Mouse (Mus musculus): Measurements from ENCODE around the gene Zfp282. TPM values are rescaled to one million over a fixed set of nuclear protein-coding genes. Genes with fewer than 3 reads are reported as not detected.
A peak's percentile ranks its signal among the peaks of the same experiment; 100 is the strongest.

Zfp282 gene
- polyA plus RNA-seq, 1 experiment from 2014 or later = 6.5 TPM

GRCm38 (mm10) chr6:47943021-47943691 is 66.2 kb downstream of the Zfp282 start:
- Histone ChIP-seq H3K4me3 (peak overlapping the region; percentile 70), H3K4me1 (peaks cover 23% of the 10 kb centered on the region), H3K27ac (peak overlapping the region; percentile 72), H3K4me2 (peak overlapping the region; percentile 98), H3K9me3 (replicated peaks) (0 out of 2 replicates have a peak, but pooled peaks cover 2% of the 10 kb centered on the region), H3K36me3 (peaks cover 22% of the 10 kb centered on the region), H3K9ac (peak overlapping the region; percentile 87), H3K27me3 (replicated peaks) (no peaks in the 10 kb centered on the region)
- 12% methylated on average over 64 of the region's 64 CpGs for WGBS (ENCODE audit: insufficient replicate concordance)
- ATAC-seq = peak; percentile 96

- Histone ChIP-seq H3K4me2 (peak overlapping the region; percentile 98), H3K27ac (peak overlapping the region; percentile 72), H3K4me1 (peaks cover 23% of the 10 kb centered on the region), H3K9ac (peak overlapping the region; percentile 87), H3K9me3 (replicated peaks) (0 out of 2 replicates have a peak, but pooled peaks cover 2% of the 10 kb centered on the region), H3K27me3 (replicated peaks) (no peaks in the 10 kb centered on the region), H3K36me3 (peaks cover 22% of the 10 kb centered on the region), H3K4me3 (peak overlapping the region; percentile 70)
- no peak; the same call in 1 of the 2 replicates for ATAC-seq
- WGBS (ENCODE audit: insufficient replicate concordance) = 51% methylated on average over 3 of the region's 3 CpGs
Observed at GRCm38 (mm10) chr6:47943721-47944120, 66.7 kb downstream of the Zfp282 start.

GRCm38 (mm10) chr6:47947388-47947787 is 70.4 kb downstream of the Zfp282 start:
- no peak overlapping the region for H3K4me2 ChIP-seq
- peaks cover 20% of the 10 kb centered on the region for H3K4me1 ChIP-seq
- H3K27me3 ChIP-seq (replicated peaks) = no peaks in the 10 kb centered on the region
- no peak overlapping the region for H3K9ac ChIP-seq
- 0 out of 2 replicates have a peak, but pooled peaks cover 2% of the 10 kb centered on the region for H3K9me3 ChIP-seq (replicated peaks)
- peaks cover 39% of the 10 kb centered on the region for H3K36me3 ChIP-seq
- ATAC-seq = no peak
- H3K4me3 ChIP-seq = no peak overlapping the region
- no peak overlapping the region for H3K27ac ChIP-seq
- 83% methylated on average over 4 of the region's 4 CpGs for WGBS (ENCODE audit: insufficient replicate concordance)

- peaks cover 25% of the 10 kb centered on the region for H3K4me1 ChIP-seq
- H3K9ac ChIP-seq = peak within 1 kb of the TSS; percentile 79
- peak within 1 kb of the TSS; percentile 88 for H3K27ac ChIP-seq
- peaks cover 40% of the 10 kb centered on the region for H3K36me3 ChIP-seq
- H3K9me3 ChIP-seq (replicated peaks) = no peaks in the 10 kb centered on the region
- ATAC-seq = peak; percentile 100
- no peaks in the 10 kb centered on the region for H3K27me3 ChIP-seq (replicated peaks)
- H3K4me2 ChIP-seq = peak within 1 kb of the TSS; percentile 90
- peak within 1 kb of the TSS; percentile 74 for H3K4me3 ChIP-seq
- under 1% methylated on average over 31 of the region's 31 CpGs for WGBS (ENCODE audit: insufficient replicate concordance)
Observed at GRCm38 (mm10) chr6:47953191-47953726, 76.3 kb downstream of the Zfp282 start, which contains the start of gene Zfp956. Gene Zfp956 (plus strand): TSS chr6:47953390.

- Histone ChIP-seq H3K36me3 (peaks cover 45% of the 10 kb centered on the region), H3K27ac (no peak overlapping the region), H3K4me1 (peaks cover 25% of the 10 kb centered on the region), H3K27me3 (replicated peaks) (no peaks in the 10 kb centered on the region), H3K4me2 (peak overlapping the region; percentile 90), H3K9me3 (replicated peaks) (no peaks in the 10 kb centered on the region), H3K9ac (peak overlapping the region; percentile 79; the same call in 1 of the 2 replicates), H3K4me3 (peak overlapping the region; percentile 74)
- 70% methylated on average over 3 of the region's 3 CpGs for WGBS (ENCODE audit: insufficient replicate concordance)
- ATAC-seq = no peak
Observed at GRCm38 (mm10) chr6:47954425-47954824, 77.4 kb downstream of the Zfp282 start.

- H3K4me3 ChIP-seq = no peak overlapping the region
- H3K9ac ChIP-seq = no peak overlapping the region
- H3K4me2 ChIP-seq = no peak overlapping the region
- H3K4me1 ChIP-seq = peaks cover 20% of the 10 kb centered on the region
- H3K27me3 ChIP-seq (replicated peaks) = no peaks in the 10 kb centered on the region
- H3K36me3 ChIP-seq = peaks cover 58% of the 10 kb centered on the region
- no peaks in the 10 kb centered on the region for H3K9me3 ChIP-seq (replicated peaks)
- ATAC-seq = no peak
- no peak overlapping the region for H3K27ac ChIP-seq
Observed at GRCm38 (mm10) chr6:47957816-47958215, 80.8 kb downstream of the Zfp282 start.

Other genes with a start within 250 kb of the Zfp282 start
- gene Pdia4, start 63.8 kb upstream of the Zfp282 start, polyA plus RNA-seq (2016; fragmentation: Nextera tagmentation; extraction: Ambion mirVana) = 142 and 147 TPM in 2 replicates
- 0.99 and 1.0 TPM in 2 replicates for gene Zfp786, start 46.3 kb upstream of the Zfp282 start, polyA plus RNA-seq (2016; fragmentation: Nextera tagmentation; extraction: Ambion mirVana)
- gene Zfp398, start 41.5 kb upstream of the Zfp282 start, polyA plus RNA-seq (2016; fragmentation: Nextera tagmentation; extraction: Ambion mirVana) = 3.0 and 3.7 TPM in 2 replicates
- 6.6 and 7.6 TPM in 2 replicates for gene Zfp212, start 43.3 kb downstream of the Zfp282 start, polyA plus RNA-seq (2016; fragmentation: Nextera tagmentation; extraction: Ambion mirVana)
- 4.6 and 5.3 TPM in 2 replicates for gene Zfp956, start 76.2 kb downstream of the Zfp282 start, polyA plus RNA-seq (2016; fragmentation: Nextera tagmentation; extraction: Ambion mirVana)
- gene Zfp777, start 171.7 kb downstream of the Zfp282 start, polyA plus RNA-seq (2016; fragmentation: Nextera tagmentation; extraction: Ambion mirVana) = 4.9 and 5.5 TPM in 2 replicates
- gene Zfp746, start 209.4 kb downstream of the Zfp282 start, polyA plus RNA-seq (2016; fragmentation: Nextera tagmentation; extraction: Ambion mirVana) = 10.4 and 10.5 TPM in 2 replicates